Mouse (Mus musculus): ENCODE measurements at regions not wholly inside any gene's neighbourhood (a gene's known extent, or its start where the extent isn't known, plus 50 kb on each side); places are given as distances from the start of the nearest gene placed in this dataset.

GRCm38 (mm10) chr9:61128077-61128476 is 244.1 kb upstream of the Tle3 start:
- TF ChIP-seq ZNF384 (IDR thresholded peaks at IDR 0.05; ENCODE audit: low read depth, low read length) (no peak), MAFK (IDR thresholded peaks at IDR 0.05; ENCODE audit: insufficient read depth, low read depth, low read length) (no peak), HCFC1 (IDR thresholded peaks at IDR 0.05; ENCODE audit: borderline replicate concordance, insufficient read depth, low read length) (no peak), ZC3H11A (IDR thresholded peaks at IDR 0.05; ENCODE audit: borderline replicate concordance, low read depth, low read length) (no peak)

Data from ES-E14 (cell line).